Mouse (Mus musculus) MEL (cell line): ENCODE data around the gene Tle3. TPM values are rescaled to one million over a fixed set of nuclear protein-coding genes. Genes with fewer than 3 reads are reported as not detected.

Experiments
- DNase-seq: peaks from one replicate; pipeline ENCODE4 v3.0.0; 2011; ENCODE audit warnings: low read depth, low spot score
- H3K27ac ChIP-seq: 2 replicates; pipeline ENCODE4 v1.5.1; 2012; ENCODE audit warnings: low read depth, mild to moderate bottlenecking, control low read depth, low read length, moderate library complexity; ENCODE audit not compliant: control insufficient read depth
- H3K27me3 ChIP-seq, 2 experiments: fragments of 150-350 bp in 1 of 2; sonication (generic) in 1 of 2; 2 replicates each; pipeline ENCODE4 v1.6.1; 2012; ENCODE audit warnings: low read length in 2 of 2, mild to moderate bottlenecking in 2 of 2, improper control_type of control experiment in 1 of 2, moderate library complexity in 1 of 2; ENCODE audit not compliant: insufficient read depth in 2 of 2, control insufficient read depth in 1 of 2
- H3K36me3 ChIP-seq, 2 experiments: 2 replicates each; pipeline ENCODE4 v1.6.1; 2012 to 2014; ENCODE audit warnings: low read length in 2 of 2, improper control_type of control experiment in 1 of 2, inconsistent platforms in 1 of 2, mild to moderate bottlenecking in 1 of 2; ENCODE audit not compliant: insufficient read depth in 2 of 2, control insufficient read depth in 1 of 2
- H3K4me1 ChIP-seq, 2 experiments: fragments of 150-350 bp in 1 of 2; sonication (generic) in 1 of 2; 2 replicates each; pipeline ENCODE4 v1.6.1; 2012; ENCODE audit warnings: low read length in 2 of 2, improper control_type of control experiment in 1 of 2, mild to moderate bottlenecking in 1 of 2; ENCODE audit not compliant: insufficient read depth in 2 of 2, control insufficient read depth in 1 of 2
- H3K4me3 ChIP-seq, 2 experiments: fragments of 150-350 bp in 1 of 2; sonication (generic) in 1 of 2; 2 replicates each; pipeline ENCODE4 v1.5.1; 2012; ENCODE audit warnings: low read depth in 2 of 2, low read length in 2 of 2, mild to moderate bottlenecking in 2 of 2, moderate library complexity in 2 of 2, control low read depth in 1 of 2, improper control_type of control experiment in 1 of 2; ENCODE audit not compliant: control insufficient read depth in 1 of 2, insufficient read depth in 1 of 2
- H3K79me2 ChIP-seq: 2 replicates; pipeline ENCODE4 v1.6.1; 2012; ENCODE audit warnings: mild to moderate bottlenecking, low read length, moderate library complexity; ENCODE audit not compliant: control insufficient read depth, poor library complexity, insufficient read depth
- H3K9ac ChIP-seq: 2 replicates; pipeline ENCODE4 v1.6.1; 2012; ENCODE audit warnings: low read depth, mild to moderate bottlenecking, control low read depth, low read length, moderate library complexity; ENCODE audit not compliant: control insufficient read depth, poor library complexity, severe bottlenecking
- H3K9me3 ChIP-seq: fragments of 150-350 bp; sonication (generic); replicated peaks from 2 replicates; pipeline ENCODE4 v1.6.1; 2012; ENCODE audit warnings: mild to moderate bottlenecking, low read length, improper control_type of control experiment, moderate library complexity; ENCODE audit not compliant: insufficient read depth
- BHLHE40 ChIP-seq: IDR thresholded peaks from 2 replicates; pipeline ENCODE4 v1.6.1; 2012; ENCODE audit warnings: low read depth, mild to moderate bottlenecking, inconsistent platforms, low read length, improper control_type of control experiment, borderline replicate concordance
- CHD1 ChIP-seq: IDR thresholded peaks from 2 replicates; pipeline ENCODE4 v1.6.1; 2012; ENCODE audit warnings: low read depth, mild to moderate bottlenecking, inconsistent platforms, low read length, improper control_type of control experiment
- ELF1 ChIP-seq: IDR thresholded peaks from 2 replicates; pipeline ENCODE4 v1.6.1; 2014; ENCODE audit warnings: low read depth, mild to moderate bottlenecking, inconsistent platforms, low read length, improper control_type of control experiment, moderate library complexity
- EP300 ChIP-seq, 2 experiments: IDR thresholded peaks; 2 replicates each; pipeline ENCODE4 v1.6.1; 2011; ENCODE audit warnings: improper control_type of control experiment in 2 of 2, low read length in 2 of 2, low read depth in 1 of 2, mild to moderate bottlenecking in 1 of 2
- ETS1 ChIP-seq: IDR thresholded peaks from 2 replicates; pipeline ENCODE4 v1.6.1; 2012; ENCODE audit warnings: low read depth, mild to moderate bottlenecking, inconsistent platforms, low read length, improper control_type of control experiment, moderate library complexity
- GABPA ChIP-seq: IDR thresholded peaks from 2 replicates; pipeline ENCODE4 v1.6.1; 2012; ENCODE audit warnings: low read depth, mild to moderate bottlenecking, inconsistent platforms, low read length, improper control_type of control experiment, moderate library complexity
- HCFC1 ChIP-seq: IDR thresholded peaks from 2 replicates; pipeline ENCODE4 v1.6.1; 2012; ENCODE audit warnings: low read depth, mild to moderate bottlenecking, inconsistent platforms, low read length, improper control_type of control experiment, moderate library complexity
- KAT2A ChIP-seq: conservative IDR thresholded peaks from 2 replicates; pipeline ENCODE4 v1.6.1; 2012; ENCODE audit warnings: low read depth, low read length, improper control_type of control experiment, inconsistent platforms
- MAFK ChIP-seq: IDR thresholded peaks from 2 replicates; pipeline ENCODE4 v1.6.1; 2011; ENCODE audit warnings: low read depth, mild to moderate bottlenecking, low read length, improper control_type of control experiment, borderline replicate concordance
- MAX ChIP-seq: IDR thresholded peaks from 2 replicates; pipeline ENCODE4 v1.6.1; 2011; ENCODE audit warnings: low read length, improper control_type of control experiment
- MAZ ChIP-seq: IDR thresholded peaks from 2 replicates; pipeline ENCODE4 v1.6.1; 2012; ENCODE audit warnings: low read depth, mild to moderate bottlenecking, inconsistent platforms, low read length, improper control_type of control experiment
- MYB ChIP-seq: IDR thresholded peaks from 2 replicates; pipeline ENCODE4 v1.6.1; 2011; ENCODE audit warnings: mild to moderate bottlenecking, low read depth, low read length, improper control_type of control experiment
- MYC ChIP-seq: IDR thresholded peaks from 2 replicates; pipeline ENCODE4 v1.6.1; 2011; ENCODE audit warnings: low read depth, mild to moderate bottlenecking, low read length, improper control_type of control experiment, moderate library complexity
- NELFE ChIP-seq: IDR thresholded peaks from 2 replicates; pipeline ENCODE4 v1.6.1; 2011; ENCODE audit warnings: low read depth, low read length, improper control_type of control experiment
- NRF1 ChIP-seq: IDR thresholded peaks from 2 replicates; pipeline ENCODE4 v1.6.1; 2014; ENCODE audit warnings: low read depth, mild to moderate bottlenecking, inconsistent platforms, low read length, improper control_type of control experiment, moderate library complexity; ENCODE audit not compliant: poor library complexity, insufficient read depth, severe bottlenecking
- POLR2A ChIP-seq, 2 experiments: IDR thresholded peaks; 2 replicates each; pipeline ENCODE4 v1.6.1; 2011 to 2012; ENCODE audit warnings: low read length in 2 of 2, mild to moderate bottlenecking in 2 of 2, control low read depth in 1 of 2, improper control_type of control experiment in 1 of 2, low read depth in 1 of 2, moderate library complexity in 1 of 2; ENCODE audit not compliant: control insufficient read depth in 1 of 2, insufficient read depth in 1 of 2, poor library complexity in 1 of 2
- RAD21 ChIP-seq: IDR thresholded peaks from 2 replicates; pipeline ENCODE4 v1.6.1; 2011; ENCODE audit warnings: mild to moderate bottlenecking, low read depth, low read length, improper control_type of control experiment
- SIN3A ChIP-seq: IDR thresholded peaks from 2 replicates; pipeline ENCODE4 v1.6.1; 2012; ENCODE audit warnings: low read length, improper control_type of control experiment, inconsistent platforms
- TAL1 ChIP-seq: IDR thresholded peaks from 2 replicates; pipeline ENCODE4 v1.6.1; 2012; ENCODE audit warnings: mild to moderate bottlenecking, inconsistent platforms, low read length, moderate library complexity, mixed read lengths
- TCF12 ChIP-seq: IDR thresholded peaks from 2 replicates; pipeline ENCODE4 v1.6.1; 2014; ENCODE audit warnings: low read depth, mild to moderate bottlenecking, inconsistent platforms, low read length, improper control_type of control experiment, moderate library complexity
- USF2 ChIP-seq, 2 experiments: IDR thresholded peaks; 2 replicates each; pipeline ENCODE4 v1.6.1; 2011 to 2012; ENCODE audit warnings: improper control_type of control experiment in 2 of 2, low read length in 2 of 2, borderline replicate concordance in 1 of 2, inconsistent platforms in 1 of 2, low read depth in 1 of 2, mild to moderate bottlenecking in 1 of 2; ENCODE audit not compliant: insufficient read depth in 1 of 2
- ZKSCAN1 ChIP-seq: IDR thresholded peaks from 2 replicates; pipeline ENCODE4 v1.6.1; 2012; ENCODE audit warnings: low read depth, mild to moderate bottlenecking, inconsistent platforms, low read length, improper control_type of control experiment, moderate library complexity
- polyA plus RNA-seq, 2 experiments: library from polyadenylated mRNA; stranded (reverse) in 1 of 2; unstranded in 1 of 2; fragments of >175 nt in 1 of 2; fragments of >200 nt in 1 of 2; gene quantifications; 2 replicates each; pipeline versions ENCODE4 v1.2.1 to v1.2.4; 2012; ENCODE audit warnings: low replicate concordance in 2 of 2, low read depth in 1 of 2; ENCODE audit not compliant: insufficient read length in 2 of 2, insufficient read depth in 1 of 2, missing spikeins in 1 of 2
- total RNA-seq: library from RNA; depleted of rRNA; stranded (reverse); fragments of 300-350 nt; gene quantifications from 2 replicates; pipeline ENCODE4 v1.2.3, GENCODE M21; 2012

Gene Tle3
- total and polyA plus RNA-seq, 3 experiments: 20.3 to 26.8 TPM; not detected in 1

DNA sequence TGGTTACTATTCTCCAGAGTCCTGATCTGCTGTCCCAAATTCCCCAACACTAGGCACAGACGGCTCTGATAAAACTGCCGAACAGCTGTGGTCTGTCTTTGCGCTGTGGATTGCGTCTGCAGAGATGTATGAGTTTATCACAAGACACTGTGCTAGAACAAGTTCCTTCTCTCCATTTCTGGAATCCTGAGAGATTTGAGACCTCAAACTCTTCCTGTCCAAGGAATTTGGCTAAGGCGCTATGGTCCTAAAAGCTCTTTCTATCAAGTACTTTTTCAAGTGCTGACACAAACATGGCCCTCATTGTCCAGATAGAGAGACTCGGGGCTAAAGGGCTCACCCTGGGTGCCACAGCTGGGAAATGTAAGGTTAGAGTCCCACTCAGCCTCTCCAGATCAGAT is 83.7 kb downstream of the Tle3 start:
- H3K79me2 ChIP-seq: no peaks in the 10 kb centered on the region
- H3K36me3 ChIP-seq: no peaks in the 10 kb centered on the region
- no peaks in the 10 kb centered on the region; a peak in 1 of 4 replicates for H3K27me3 ChIP-seq
- no peak overlapping the region for H3K9ac ChIP-seq
- no peak overlapping the region for H3K4me3 ChIP-seq
- no peaks in the 10 kb centered on the region for H3K4me1 ChIP-seq
- no peak for DNase-seq
- TF ChIP-seq GABPA: no peak
- TF ChIP-seq ZKSCAN1: no peak
- TF ChIP-seq ELF1: no peak
- TF ChIP-seq MYB: no peak
- no peak for TF ChIP-seq MAX
- no peak for TF ChIP-seq NELFE
- no peak for TF ChIP-seq CHD1
- no peak for TF ChIP-seq MAFK
- no peak for TF ChIP-seq KAT2A
- H3K9me3 ChIP-seq: no peaks in the 10 kb centered on the region
- no peak overlapping the region for H3K27ac ChIP-seq

GRCm38 (mm10) chr9:61456441-61457161 is 84.4 kb downstream of the Tle3 start:
- no peak for TF ChIP-seq MYB
- no peak for TF ChIP-seq BHLHE40
- TF ChIP-seq ELF1: no peak
- no peak for TF ChIP-seq SIN3A
- TF ChIP-seq ETS1: no peak
- no peak for TF ChIP-seq RAD21
- no peak for TF ChIP-seq NRF1
- no peak for TF ChIP-seq TAL1
- no peak for TF ChIP-seq MAFK
- no peak for TF ChIP-seq USF2 (IDR thresholded peaks at IDR 0.05; ENCODE audit: borderline replicate concordance in 1 of 2, insufficient read depth in 1 of 2, low read depth in 1 of 2, low read length in 2 of 2)
- no peak for TF ChIP-seq MAZ
- no peak for TF ChIP-seq EP300 (IDR thresholded peaks at IDR 0.05; ENCODE audit: low read depth in 1 of 2, low read length in 2 of 2)
- no peak for TF ChIP-seq POLR2A (IDR thresholded peaks at IDR 0.05; ENCODE audit: control insufficient read depth in 1 of 2, insufficient read depth in 1 of 2, low read depth in 1 of 2, low read length in 2 of 2, poor library complexity in 1 of 2)
- no peak for TF ChIP-seq TCF12
- TF ChIP-seq NELFE: no peak
- no peak for TF ChIP-seq MYC
- TF ChIP-seq HCFC1: no peak
- Histone ChIP-seq H3K36me3 (no peaks in the 10 kb centered on the region), H3K4me3 (no peak overlapping the region), H3K79me2 (no peaks in the 10 kb centered on the region), H3K9ac (no peak overlapping the region), H3K9me3 (no peaks in the 10 kb centered on the region), H3K27ac (no peak overlapping the region), H3K4me1 (no peaks in the 10 kb centered on the region), H3K27me3 (no peaks in the 10 kb centered on the region; a peak in 1 of 4 replicates)
- DNase-seq: no peak
